ENCODE assay signal across 11 mouse cellular contexts in genomic region chr10:70119451-70119850, GRCm38 (mm10). TPM values are rescaled to one million over a fixed set of nuclear protein-coding genes. Genes with fewer than 3 reads are reported as not detected.
A peak's percentile ranks its signal among the peaks of the same experiment; 100 is the strongest.
DNase-seq lines count a peak whose midpoint lies in the region; ATAC-seq and TF ChIP-seq lines count a peak whose summit lies in the region.
"Had no signal": no experiment of that assay in that cellular context is flagged by ENCODE, and none has a peak within 500 bp of the region (broad histone marks: within the 10 kb centered on the region; RNA-seq: fewer than 3 reads in every experiment).

No protein-coding gene starts in this region.

- no peak overlapping the region for H3ac ChIP-seq in myocyte (ENCODE audit: control insufficient read depth, insufficient read length)

- H3K4me3 ChIP-seq in forebrain, embryonic 12.5 days (replicated peaks): no peak overlapping the region
- H3K4me3 ChIP-seq in forebrain, embryonic 11.5 days (ENCODE audit: low read depth, low read length): no peak overlapping the region
- H3K4me3 ChIP-seq in liver, embryonic 11.5 days (ENCODE audit: low read depth, low read length): no peak overlapping the region
- H3K4me3 ChIP-seq in hindbrain, embryonic 13.5 days: no peak overlapping the region
- peak overlapping the region; percentile 17 for H3K4me3 ChIP-seq in myocyte
- H3K4me3 ChIP-seq: embryonic facial prominence, embryonic 15.5 days had no signal

- H3K36me3 ChIP-seq in forebrain, embryonic 12.5 days (replicated peaks): no peaks in the 10 kb centered on the region
- no peaks in the 10 kb centered on the region for H3K36me3 ChIP-seq in forebrain, embryonic 11.5 days (ENCODE audit: control insufficient read depth, insufficient read depth, low read length)
- H3K36me3 ChIP-seq in liver, embryonic 11.5 days (ENCODE audit: control insufficient read depth, insufficient read depth, low read length): no peaks in the 10 kb centered on the region
- H3K36me3 ChIP-seq in hindbrain, embryonic 13.5 days: 0 out of 2 replicates have a peak, but pooled peaks cover 3% of the 10 kb centered on the region
- no peaks in the 10 kb centered on the region for H3K36me3 ChIP-seq in myocyte (ENCODE audit: control insufficient read depth, insufficient read depth)
- H3K36me3 ChIP-seq: embryonic facial prominence, embryonic 15.5 days had no signal

- H3K4me2 ChIP-seq in forebrain, embryonic 12.5 days: peak overlapping the region; percentile 17; the same call in 1 of the 2 replicates
- no peak overlapping the region for H3K4me2 ChIP-seq in forebrain, embryonic 11.5 days (ENCODE audit: low read depth, low read length, severe bottlenecking)
- peak overlapping the region; percentile 43 for H3K4me2 ChIP-seq in liver, embryonic 11.5 days
- H3K4me2 ChIP-seq in hindbrain, embryonic 13.5 days: peak overlapping the region; percentile 20; the same call in 1 of the 2 replicates
- H3K4me2 ChIP-seq in myocyte (ENCODE audit: low read depth): peak overlapping the region; percentile 100
- H3K4me2 ChIP-seq: embryonic facial prominence, embryonic 15.5 days had no signal

- peak overlapping the region; percentile 50; the same call in 1 of the 2 replicates for H3K27ac ChIP-seq in forebrain, embryonic 12.5 days
- H3K27ac ChIP-seq in forebrain, embryonic 11.5 days (ENCODE audit: low read depth, low read length): no peak overlapping the region
- no peak overlapping the region for H3K27ac ChIP-seq in liver, embryonic 11.5 days (ENCODE audit: low read depth, low read length)
- H3K27ac ChIP-seq in hindbrain, embryonic 13.5 days: peak overlapping the region; percentile 80
- H3K27ac ChIP-seq: embryonic facial prominence, embryonic 15.5 days had no signal

- peaks cover 70% of the 10 kb centered on the region for H3K79me2 ChIP-seq in myocyte (ENCODE audit: control insufficient read depth, insufficient read depth)

- H3K4me1 ChIP-seq in forebrain, embryonic 12.5 days: peaks cover 34% of the 10 kb centered on the region
- peaks cover 9% of the 10 kb centered on the region; the same call in 1 of the 2 replicates for H3K4me1 ChIP-seq in forebrain, embryonic 11.5 days (replicated peaks; ENCODE audit: control insufficient read depth, insufficient read depth, low read length)
- H3K4me1 ChIP-seq in liver, embryonic 11.5 days (replicated peaks; ENCODE audit: control insufficient read depth, insufficient read depth, low read length): peaks cover 47% of the 10 kb centered on the region
- peaks cover 42% of the 10 kb centered on the region for H3K4me1 ChIP-seq in hindbrain, embryonic 13.5 days (replicated peaks)

- TF ChIP-seq POLR2A in myocyte (IDR thresholded peaks at IDR 0.05; ENCODE audit: insufficient read length, low read depth): no peak

- no peaks in the 10 kb centered on the region for H3K9me3 ChIP-seq in forebrain, embryonic 12.5 days
- H3K9me3 ChIP-seq in forebrain, embryonic 11.5 days (ENCODE audit: control insufficient read depth, low read length): no peaks in the 10 kb centered on the region
- H3K9me3 ChIP-seq in liver, embryonic 11.5 days (ENCODE audit: control insufficient read depth, low read length): no peaks in the 10 kb centered on the region
- no peaks in the 10 kb centered on the region for H3K9me3 ChIP-seq in hindbrain, embryonic 13.5 days
- H3K9me3 ChIP-seq: embryonic facial prominence, embryonic 15.5 days had no signal

- 0 out of 2 replicates have a peak overlapping the region, but pooled peaks have one; percentile 14 for H3K9ac ChIP-seq in forebrain, embryonic 12.5 days
- H3K9ac ChIP-seq in forebrain, embryonic 11.5 days (ENCODE audit: low read length): no peak overlapping the region
- no peak overlapping the region for H3K9ac ChIP-seq in liver, embryonic 11.5 days (ENCODE audit: low read depth, low read length)
- H3K9ac ChIP-seq in hindbrain, embryonic 13.5 days: peak overlapping the region; percentile 36; the same call in 1 of the 2 replicates
- H3K9ac ChIP-seq: embryonic facial prominence, embryonic 15.5 days had no signal

- WGBS in forebrain, embryonic 12.5 days: 33% methylated on average over 9 of the region's 9 CpGs
- 43% methylated on average over 9 of the region's 9 CpGs for WGBS in forebrain, embryonic 11.5 days
- 42% methylated on average over 9 of the region's 9 CpGs for WGBS in liver, embryonic 11.5 days
- 27% methylated on average over 9 of the region's 9 CpGs for WGBS in hindbrain, embryonic 13.5 days

- no peak for DNase-seq in forebrain, embryonic 11.5 days (ENCODE audit: low spot score)
- DNase-seq in liver, embryonic 11.5 days (ENCODE audit: low spot score): no peak
- no peak for DNase-seq in liver
- no peak for DNase-seq in gastrocnemius, postnatal 10 days
- no peak for DNase-seq in layer of hippocampus, postnatal 10 days (ENCODE audit: low spot score in 2 of 2)
- DNase-seq: kidney, adult 2 months; lung, adult 2 months had no signal

- ATAC-seq in forebrain, embryonic 12.5 days (ENCODE audit: low FRiP score): no peak
- no peak for ATAC-seq in forebrain, embryonic 11.5 days (replicated peaks; ENCODE audit: low FRiP score)
- no peak for ATAC-seq in liver, embryonic 11.5 days (replicated peaks; ENCODE audit: low FRiP score)
- ATAC-seq in hindbrain, embryonic 13.5 days (ENCODE audit: low FRiP score): no peak

- H3K27me3 ChIP-seq in forebrain, embryonic 12.5 days: no peaks in the 10 kb centered on the region
- H3K27me3 ChIP-seq in forebrain, embryonic 11.5 days (ENCODE audit: control insufficient read depth, insufficient read depth, low read length): no peaks in the 10 kb centered on the region
- no peaks in the 10 kb centered on the region for H3K27me3 ChIP-seq in liver, embryonic 11.5 days (replicated peaks; ENCODE audit: control insufficient read depth, insufficient read depth, low read length)
- H3K27me3 ChIP-seq in hindbrain, embryonic 13.5 days: no peaks in the 10 kb centered on the region
- H3K27me3 ChIP-seq in myocyte (ENCODE audit: control insufficient read depth, insufficient read depth, insufficient read length): no peaks in the 10 kb centered on the region
- H3K27me3 ChIP-seq: embryonic facial prominence, embryonic 15.5 days had no signal

TF ChIP-seq in myocyte, 11 proteins besides CTCF, POLR2A, EP300 and RAD21:
- TF ChIP-seq POLR2AphosphoS2 (IDR thresholded peaks at IDR 0.05; ENCODE audit: insufficient read length, low read depth): no peak
- no peak for TF ChIP-seq MYOG (IDR thresholded peaks at IDR 0.05; ENCODE audit: control insufficient read depth in 1 of 3, insufficient read depth in 1 of 3, insufficient read length in 2 of 3, low read depth in 2 of 3)
- no peak for TF ChIP-seq SRF (IDR thresholded peaks at IDR 0.05; ENCODE audit: control insufficient read depth, insufficient read length, low read depth)
- no peak for TF ChIP-seq TCF3 (IDR thresholded peaks at IDR 0.05; ENCODE audit: insufficient read length, low read depth)
- no peak for TF ChIP-seq MYOD1 (IDR thresholded peaks at IDR 0.05; ENCODE audit: control insufficient read depth in 1 of 3, insufficient read length in 2 of 3, low read depth in 2 of 3)
- no peak for TF ChIP-seq USF1 (IDR thresholded peaks at IDR 0.05; ENCODE audit: low read depth)
- TF ChIP-seq TCF12 (IDR thresholded peaks at IDR 0.05; ENCODE audit: insufficient read depth, poor library complexity, severe bottlenecking): no peak
- TF ChIP-seq MAX (IDR thresholded peaks at IDR 0.05; ENCODE audit: low read depth): no peak
- TF ChIP-seq REST (IDR thresholded peaks at IDR 0.05; ENCODE audit: insufficient read depth, insufficient read length): no peak
- no peak for TF ChIP-seq E2F4 (IDR thresholded peaks at IDR 0.05; ENCODE audit: insufficient read depth)
- TF ChIP-seq CEBPB (IDR thresholded peaks at IDR 0.05; ENCODE audit: insufficient read depth, poor library complexity, severe bottlenecking): no peak

RNA-seq across cellular contexts. Expression of gene Ccdc6, which starts 22.5 kb away (rescaled TPM):
- 15.9 TPM in 2 replicates for polyA plus RNA-seq in forebrain, embryonic 12.5 days (2016; fragmentation: Nextera tagmentation; extraction: Ambion mirVana)
- 17.6 and 19.4 TPM in 2 replicates for polyA plus RNA-seq in forebrain, embryonic 11.5 days (2014; fragmentation: Nextera tagmentation; extraction: Ambion mirVana)
- 18.8 and 19.1 TPM in 2 replicates for polyA plus RNA-seq in liver, embryonic 11.5 days (2014; fragmentation: Nextera tagmentation; extraction: Ambion mirVana)
- polyA plus RNA-seq in hindbrain, embryonic 13.5 days (2015; fragmentation: Nextera tagmentation; extraction: Ambion mirVana): 23.5 and 24.1 TPM in 2 replicates
- 15.5 TPM for polyA plus RNA-seq in myocyte (2012; fragmentation: generic; extraction: Trizol)
- total RNA-seq in gastrocnemius, postnatal 10 days (2021): 10 to 100 TPM; 77.2 to 80.5 TPM
- total RNA-seq in layer of hippocampus, postnatal 10 days (2021): 10 to 100 TPM; 68.3 to 73.0 TPM

Comparison
In these comparisons a context has a peak if more than half of its experiments do, and no peak if none do; other contexts are left out.
1. H3K27ac ChIP-seq: peak in forebrain, embryonic 12.5 days (single experiment) and hindbrain, embryonic 13.5 days (single experiment); none in forebrain, embryonic 11.5 days (single experiment) and liver, embryonic 11.5 days (single experiment).
2. H3K9ac ChIP-seq: peak in forebrain, embryonic 12.5 days (single experiment) and hindbrain, embryonic 13.5 days (single experiment); none in forebrain, embryonic 11.5 days (single experiment) and liver, embryonic 11.5 days (single experiment).